Mouse (Mus musculus): ENCODE measurements around the gene Gsta1.
"Not testable (repeated sequence)": the region's sequence is repeated elsewhere in the genome, so short reads cannot be mapped to it uniquely, and the experiment has no call there.

The Gsta1 gene

GRCm38 (mm10) chr9:78233121-78233695 lies 2.8 kb downstream of the Gsta1 start:
- DNase-seq, result not testable (repeated sequence)

DNA sequence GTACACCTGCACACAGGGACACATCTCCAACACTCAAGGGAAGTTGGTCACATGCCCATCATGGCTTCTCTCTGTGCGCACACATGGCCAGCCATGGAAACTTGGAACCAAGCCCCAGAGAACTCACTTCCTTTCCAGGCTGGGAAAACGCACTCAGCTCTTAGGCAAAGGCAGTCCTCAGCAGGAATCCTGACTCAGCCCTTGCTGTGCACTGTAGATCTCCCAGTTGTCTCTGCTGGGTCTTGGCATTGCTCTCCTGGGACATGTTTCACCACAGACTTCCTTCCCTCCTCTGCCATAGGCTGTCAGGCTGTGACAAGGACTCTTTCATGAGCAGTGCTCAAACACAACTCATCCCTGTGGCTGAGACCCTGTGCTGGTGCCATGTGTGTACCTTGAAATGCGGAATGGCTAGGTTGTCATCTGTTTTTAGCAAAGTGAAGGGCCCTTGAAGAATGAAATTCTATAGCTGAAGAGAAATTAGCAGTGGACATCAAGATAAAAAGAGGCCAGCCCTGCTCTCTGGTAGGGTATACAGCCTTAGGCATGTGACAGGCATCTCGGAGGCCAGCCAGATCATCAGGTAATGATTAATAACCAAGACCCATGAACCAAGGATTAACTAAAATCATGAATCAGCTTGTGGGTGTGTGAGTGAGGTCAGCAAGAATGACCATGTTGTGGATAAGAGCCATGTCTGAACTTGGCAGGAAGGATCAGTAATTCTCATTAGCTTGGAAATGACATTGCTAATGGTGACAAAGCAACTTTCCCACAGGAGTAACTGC lies 25.4 kb downstream of the Gsta1 start:
- DNase-seq, result not testable (repeated sequence)

GRCm38 (mm10) chr9:78256914-78257313 lies 26.5 kb downstream of the Gsta1 start, which contains the start of gene Gm3776:
Gene Gm3776, plus strand, starts transcription at chr9:78257129.
- not testable (repeated sequence) for DNase-seq

DNA sequence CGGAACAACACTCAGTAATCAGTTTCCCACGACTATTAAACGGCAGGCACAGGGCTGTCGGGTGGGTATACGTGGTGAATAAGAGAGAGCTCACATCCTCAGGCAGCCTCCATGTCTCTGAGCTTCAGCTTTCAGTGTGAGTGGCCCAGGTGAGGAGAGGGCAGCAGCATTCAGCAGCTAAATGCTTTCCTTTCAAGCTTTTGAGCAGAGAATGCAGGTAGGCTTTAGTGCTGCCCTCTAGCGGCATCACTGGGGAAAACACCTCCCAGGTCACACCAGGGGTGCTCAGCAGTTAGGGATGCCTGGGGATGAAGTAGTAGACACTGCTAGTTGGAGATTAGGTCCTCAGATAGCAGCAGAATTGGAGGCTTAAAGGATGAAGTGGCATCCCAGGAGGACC lies 29.2 kb downstream of the Gsta1 start:
- peak; percentile 40 to 50 for DNase-seq

- DNase-seq, result not testable (repeated sequence)
Measured at GRCm38 (mm10) chr9:78270945-78271344, 40.5 kb downstream of the Gsta1 start.

GRCm38 (mm10) chr9:78282002-78282711 lies 51.7 kb downstream of the Gsta1 start:
- DNase-seq, result not testable (repeated sequence)

- DNase-seq, result not testable (repeated sequence)
Measured at GRCm38 (mm10) chr9:78289063-78289462, 58.6 kb downstream of the Gsta1 start.

- DNase-seq, result not testable (repeated sequence)
Measured at GRCm38 (mm10) chr9:78289723-78290122, 59.3 kb downstream of the Gsta1 start, which contains the start of gene Gm10639. Gene Gm10639, plus strand, starts transcription at chr9:78289923.
